Mouse (Mus musculus) WW6 (cell line): ENCODE results near the gene Adamts9.
A peak's percentile ranks its signal among the peaks of the same experiment; 100 is the strongest.

ENCODE experiments used
- DNase-seq: peaks from one replicate; pipeline ENCODE4 v3.0.0-alpha.2; 2013; ENCODE audit warnings: low read depth, low spot score

Adamts9 gene

GRCm38 (mm10) chr6:92943057-92943781, at the start of gene Adamts9:
Gene Adamts9, minus strand, starts transcription at chr6:92943492.
- peak; percentile 52 for DNase-seq

GRCm38 (mm10) chr6:92991616-92992015, 48.3 kb upstream of the Adamts9 start:
- no peak for DNase-seq

DNA sequence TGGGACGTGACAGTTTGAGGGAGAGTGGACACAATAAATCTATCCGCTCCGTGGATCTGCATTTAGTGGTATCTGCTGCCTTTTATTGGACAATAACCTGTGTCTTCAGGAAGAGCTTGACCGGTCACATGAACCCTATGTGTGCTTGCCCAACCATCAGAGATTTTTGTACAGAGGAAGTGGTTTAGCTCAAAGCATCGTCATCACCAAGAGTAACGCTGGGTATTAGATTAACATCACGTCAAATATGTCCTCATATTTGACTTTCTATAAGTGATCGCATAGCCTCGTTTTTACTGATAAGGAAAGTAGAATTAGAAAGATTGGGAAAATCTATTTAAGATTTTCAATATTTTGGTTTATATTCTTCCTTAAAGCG, 45.3 kb upstream of the Adamts9 start:
- no peak for DNase-seq

DNA sequence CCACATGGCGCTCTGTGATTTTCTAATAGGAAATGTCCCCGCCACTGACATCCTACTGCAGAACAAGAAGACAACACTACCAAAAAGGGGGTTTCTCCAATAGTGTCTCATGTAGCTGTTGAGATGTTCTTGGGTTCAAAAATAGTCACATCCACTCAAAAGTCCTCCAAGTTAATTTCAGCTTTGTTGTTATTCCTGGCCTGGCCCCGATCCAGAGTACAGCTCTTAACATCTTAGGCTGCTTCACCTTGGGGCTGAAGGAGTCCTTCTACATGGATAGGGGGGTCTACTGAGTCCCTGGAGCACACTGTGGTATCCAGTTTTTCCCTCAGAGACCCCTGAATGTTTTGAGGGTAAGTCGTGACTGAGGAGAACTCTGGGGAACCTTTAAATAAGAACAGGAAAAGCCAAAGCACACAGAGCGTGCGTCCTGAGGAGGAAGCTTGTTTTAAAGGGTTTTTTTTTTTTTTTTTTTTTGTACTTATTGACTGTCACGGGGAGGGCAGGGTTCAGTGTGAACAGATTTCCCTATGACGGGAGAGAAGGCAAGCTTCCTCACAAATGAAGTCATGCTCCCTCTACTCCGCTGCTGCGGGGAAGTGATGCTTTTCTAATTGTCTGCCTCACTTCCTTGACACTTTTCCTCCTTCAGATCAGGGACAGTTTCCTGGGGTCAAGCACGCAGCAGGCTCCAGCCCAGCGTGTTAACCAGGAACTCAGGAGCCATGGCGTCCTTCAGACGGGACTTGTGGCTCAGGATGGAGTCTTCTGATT, 44.7 kb upstream of the Adamts9 start:
- DNase-seq: no peak

DNA sequence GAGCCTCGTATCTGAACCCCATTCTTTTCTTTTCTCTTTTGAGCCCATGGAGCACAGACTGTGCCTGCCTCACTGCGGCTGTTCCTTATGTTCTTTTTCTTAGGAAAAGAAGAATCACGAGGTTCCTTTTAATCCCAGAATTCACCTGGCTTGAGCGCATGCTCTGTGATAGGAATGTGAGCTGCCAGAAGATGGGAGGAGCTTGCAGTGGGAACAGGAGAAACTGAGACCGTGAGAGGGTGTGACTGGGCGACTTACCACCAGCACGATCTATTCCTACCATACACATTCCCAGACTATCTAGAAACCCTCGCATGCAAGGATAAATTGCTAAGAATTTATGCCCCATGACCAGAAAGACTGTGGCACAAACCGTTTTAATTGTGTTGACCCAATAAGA, 44.1 kb upstream of the Adamts9 start:
- DNase-seq: no peak

GRCm38 (mm10) chr6:92983421-92983820, 40.1 kb upstream of the Adamts9 start:
- DNase-seq: no peak

DNA sequence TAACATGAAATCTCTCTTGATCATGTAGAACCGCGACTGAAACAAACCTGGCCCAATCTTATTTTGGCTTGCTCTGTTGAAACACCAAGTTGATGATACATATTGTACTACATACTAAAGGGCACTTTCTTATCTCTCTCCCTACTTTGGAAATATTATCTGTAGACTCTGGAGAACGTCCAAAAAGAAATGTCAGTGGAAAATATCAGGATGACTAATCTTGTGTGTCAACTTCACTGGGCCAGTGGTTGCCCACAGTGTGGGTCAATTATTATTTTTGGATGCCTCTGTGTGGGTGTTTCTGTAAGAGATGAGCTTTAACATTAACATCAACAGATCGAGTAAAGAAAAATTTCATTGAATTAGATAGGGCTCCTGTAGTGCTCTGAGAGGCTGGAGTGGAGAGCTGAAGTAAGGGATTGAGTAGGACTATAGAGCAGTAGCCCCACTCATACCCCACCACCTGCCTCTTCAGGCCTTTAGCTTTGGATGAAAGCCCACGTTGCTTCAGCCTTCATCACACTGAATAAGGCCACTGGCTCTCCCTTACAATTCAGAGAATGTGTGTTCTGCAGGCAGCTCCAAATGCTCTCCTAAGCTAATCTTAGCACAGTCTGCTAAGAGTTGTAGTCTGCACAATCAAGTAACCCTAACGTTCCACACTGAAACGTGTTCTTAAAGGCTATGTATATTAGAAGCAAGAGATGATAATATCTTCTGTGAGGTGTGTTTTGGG, 38.3 kb upstream of the Adamts9 start:
- no peak for DNase-seq

- DNase-seq: no peak
These were observed 30.0 kb upstream of the Adamts9 start for GRCm38 (mm10) chr6:92973340-92973739.

DNA sequence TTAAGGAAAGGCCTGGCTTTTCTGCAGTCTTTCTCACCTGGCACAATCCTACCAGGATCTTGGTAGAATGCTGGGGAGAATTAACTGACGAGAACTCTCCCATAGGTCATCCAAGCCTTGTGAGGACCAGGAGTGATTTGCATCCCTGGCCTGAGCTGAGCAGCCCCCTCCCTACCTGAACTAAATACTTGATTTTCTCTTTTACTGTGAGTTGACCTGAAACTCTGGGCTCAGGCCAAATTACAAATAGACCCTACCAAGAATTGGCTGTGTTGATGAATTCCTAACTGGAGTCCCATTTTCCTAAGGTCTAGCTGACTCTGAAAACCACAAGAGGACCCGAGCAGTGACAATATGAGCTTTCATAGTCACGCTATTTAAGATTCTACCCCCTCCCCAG, 25.4 kb upstream of the Adamts9 start:
- no peak for DNase-seq

GRCm38 (mm10) chr6:92968216-92968615, 24.9 kb upstream of the Adamts9 start:
- DNase-seq: no peak

GRCm38 (mm10) chr6:92962966-92963365, 19.7 kb upstream of the Adamts9 start:
- no peak for DNase-seq

DNA sequence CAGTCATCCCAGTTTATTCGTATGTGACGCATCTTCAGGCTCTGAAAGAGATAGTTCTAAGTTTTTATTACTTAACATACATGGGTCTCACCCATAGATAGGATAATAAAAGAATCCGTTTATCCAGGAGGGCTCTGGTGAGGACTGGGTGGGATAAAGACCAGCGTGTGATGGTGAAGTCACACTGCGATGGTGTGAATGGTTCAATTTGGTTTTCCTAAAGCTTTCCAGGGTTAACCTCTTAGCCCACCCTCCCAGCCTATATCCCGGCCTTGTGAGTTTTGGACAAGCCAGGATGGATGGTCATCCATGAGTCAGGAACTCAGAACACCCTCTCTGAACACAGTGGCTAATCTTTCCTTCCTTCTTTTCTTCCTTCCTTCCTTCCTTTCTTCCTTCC, 17.7 kb upstream of the Adamts9 start:
- DNase-seq: no peak

DNA sequence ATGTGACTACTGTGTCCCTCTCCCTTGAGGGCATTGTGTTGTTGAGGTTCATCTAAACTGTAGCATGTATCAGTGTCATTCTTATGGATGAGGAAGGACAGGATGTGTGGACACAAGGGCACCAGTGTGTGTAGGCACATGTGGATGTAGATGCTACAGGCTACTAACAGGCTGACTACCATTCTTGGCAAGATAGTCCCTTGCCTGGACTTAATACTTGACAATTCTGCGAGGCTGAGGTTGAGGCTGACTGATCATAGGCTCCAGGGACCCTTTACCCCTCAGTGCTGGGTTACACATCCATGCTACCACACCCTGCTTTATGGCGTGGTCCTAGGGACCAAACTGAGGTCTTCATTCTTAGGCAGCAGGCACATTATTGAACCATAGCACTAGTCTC, 16.1 kb upstream of the Adamts9 start:
- no peak for DNase-seq

- no peak for DNase-seq
These were observed 4.2 kb upstream of the Adamts9 start for GRCm38 (mm10) chr6:92947337-92948042.

DNA sequence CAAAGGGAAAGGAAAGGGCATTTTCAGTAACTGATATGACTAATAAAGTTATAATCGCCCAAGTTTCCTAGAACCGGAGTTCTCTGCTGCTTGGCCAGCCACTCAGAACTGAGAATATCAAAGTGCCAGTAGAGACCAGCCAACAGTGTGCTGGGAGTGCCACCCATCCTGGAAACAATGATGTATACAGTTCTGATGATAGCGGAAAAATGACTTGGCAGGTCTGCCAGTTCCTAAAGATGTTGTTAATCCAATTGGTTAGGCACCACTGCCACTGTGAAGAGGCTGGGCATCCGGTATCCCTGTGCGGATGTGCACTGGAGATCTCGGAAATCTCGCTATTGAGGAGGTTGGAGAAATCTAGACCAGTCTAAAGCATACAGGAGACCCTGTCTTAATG, 1.4 kb upstream of the Adamts9 start:
- no peak for DNase-seq

DNA sequence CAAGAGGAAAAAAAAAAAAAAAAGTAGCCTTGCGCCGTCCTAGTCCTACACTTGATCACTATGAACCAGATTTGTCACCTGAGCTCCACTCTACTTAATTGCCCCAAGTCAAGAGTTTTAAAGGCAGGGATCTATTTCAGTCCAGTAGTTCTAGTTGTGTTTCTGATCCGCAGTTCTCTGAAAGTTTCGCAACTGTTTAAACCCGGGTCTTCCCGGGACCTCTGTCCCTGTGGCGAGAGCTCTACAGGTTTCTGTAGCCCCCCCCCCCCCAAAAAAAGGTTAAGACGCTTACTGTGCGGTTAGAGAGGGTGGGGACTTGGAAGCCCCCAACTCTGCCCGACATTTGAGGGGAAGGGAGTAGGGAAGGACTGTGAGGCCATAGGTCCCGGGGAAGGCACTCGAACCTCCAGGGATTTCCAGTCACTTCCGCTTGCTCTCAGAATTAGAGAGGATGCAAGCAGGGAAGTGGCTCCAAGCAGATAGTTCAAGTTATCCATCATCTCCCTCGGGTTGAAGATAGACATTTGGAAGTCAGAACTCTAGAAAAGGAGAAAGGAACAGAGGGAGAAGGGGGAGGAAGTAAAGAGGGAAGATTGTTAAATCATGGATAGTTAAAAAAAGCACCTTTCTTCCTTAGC, 875 bp upstream of the Adamts9 start:
- DNase-seq: no peak

GRCm38 (mm10) chr6:92941756-92942420, 1.4 kb downstream of the Adamts9 start:
- no peak for DNase-seq

- DNase-seq: peak; percentile 60
These were observed 2.0 kb downstream of the Adamts9 start for GRCm38 (mm10) chr6:92941281-92941731.

GRCm38 (mm10) chr6:92940191-92941131, 2.8 kb downstream of the Adamts9 start:
- DNase-seq: no peak

DNA sequence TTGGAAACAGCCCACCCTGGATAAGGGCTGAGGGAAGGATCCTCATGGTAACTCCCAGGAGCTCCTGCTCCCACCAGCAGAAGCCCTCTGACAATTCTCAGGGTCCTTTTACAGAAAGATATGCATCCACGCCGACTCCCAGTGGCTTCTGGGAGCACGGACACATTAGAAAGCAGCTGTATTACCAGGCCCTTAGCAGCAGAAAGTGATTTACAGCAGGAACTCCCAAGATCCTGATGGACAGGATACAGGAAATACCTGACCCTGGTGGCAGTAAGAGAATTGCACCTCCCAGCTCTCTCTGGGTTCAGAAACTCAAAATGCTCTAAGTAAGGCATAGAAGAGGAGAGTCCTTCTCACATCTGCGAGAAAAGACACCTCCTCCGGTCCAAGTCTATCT, 15.0 kb downstream of the Adamts9 start:
- no peak for DNase-seq
